Mouse (Mus musculus) common myeloid progenitor, adult 5-6 weeks (primary cell): ENCODE data around the gene Msrb3. TPM values are rescaled to one million over a fixed set of nuclear protein-coding genes. Genes with fewer than 3 reads are reported as not detected.
A peak's percentile ranks its signal among the peaks of the same experiment; 100 is the strongest.

Source experiments
- ATAC-seq: replicated peaks from 2 replicates; pipeline ENCODE4 v1.8.0; 2016; ENCODE audit warnings: low read depth, mild to moderate bottlenecking, moderate TSS enrichment, inconsistent platforms; ENCODE audit not compliant: poor library complexity, severe bottlenecking
- total RNA-seq: library from RNA; stranded (forward); fragments of 200-1000, 187-1606 nt; gene quantifications from 2 replicates; pipeline ENCODE4 v1.2.3, GENCODE M21; 2017

Gene Msrb3
- total RNA-seq, 1 experiment from 2014 or later: 4.8 TPM

DNA sequence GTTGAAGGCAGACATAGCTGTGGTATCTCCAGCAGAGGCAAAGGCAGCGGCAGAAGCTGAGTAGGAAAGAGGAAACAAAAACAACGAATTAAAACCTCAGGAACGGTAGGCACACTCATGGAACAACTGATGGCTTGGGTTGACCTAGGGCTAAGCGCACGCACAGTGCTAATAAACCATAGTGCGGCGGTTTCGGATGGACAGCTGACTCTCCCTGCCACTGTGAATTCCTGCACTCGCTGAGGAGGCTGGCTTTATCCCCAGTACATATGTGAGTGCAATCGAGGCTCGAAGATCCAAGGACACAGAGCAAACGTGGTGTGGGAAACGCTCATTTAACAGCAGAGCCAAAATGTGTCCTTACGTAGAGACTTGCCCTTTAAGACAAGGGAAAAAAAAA lies 27.8 kb downstream of the Msrb3 start:
- no peak for ATAC-seq

DNA sequence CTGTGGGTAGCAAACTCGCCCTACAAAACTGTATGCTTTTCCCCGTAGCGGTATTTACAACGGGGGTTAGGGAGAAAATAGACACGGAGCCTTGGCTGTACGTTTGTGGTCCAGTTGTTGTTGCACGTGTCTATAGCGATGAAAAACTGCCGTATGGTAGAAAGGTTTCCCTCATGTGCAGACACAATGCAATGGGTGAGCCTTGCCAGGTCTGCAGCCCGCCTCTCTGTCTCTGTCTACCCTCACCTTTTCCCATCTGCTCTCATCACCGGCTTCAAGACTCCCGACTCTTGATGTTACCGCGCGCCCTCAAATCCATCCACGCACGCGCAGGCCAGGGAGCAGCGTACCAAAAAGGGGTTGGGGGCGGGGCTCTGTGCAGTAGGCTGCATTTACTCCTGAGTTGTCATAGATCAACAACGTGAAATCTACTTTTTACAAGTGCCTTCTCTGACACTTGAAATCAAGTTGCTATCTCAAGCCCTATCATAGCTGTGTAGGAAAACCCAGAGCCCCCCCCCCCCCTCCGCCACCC lies 29.6 kb downstream of the Msrb3 start:
- ATAC-seq: no peak

DNA sequence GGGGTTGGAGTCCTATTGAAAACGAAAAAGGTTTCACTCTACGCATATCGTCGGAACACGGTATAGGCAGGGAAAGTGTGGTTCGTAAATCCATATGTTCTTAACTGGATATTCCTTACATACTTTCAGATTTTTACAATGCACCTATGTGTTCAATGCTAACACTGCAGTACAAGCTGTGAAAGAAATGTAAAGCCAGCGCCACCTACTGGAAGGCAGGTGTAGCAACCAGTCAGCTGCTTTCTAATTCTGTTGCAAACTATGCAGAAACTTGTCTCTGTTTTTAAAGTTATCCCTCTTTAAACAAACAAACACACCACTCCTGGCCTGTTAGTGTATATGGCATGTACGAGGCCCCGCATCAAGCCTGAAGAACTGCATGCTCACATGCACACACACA lies 34.5 kb downstream of the Msrb3 start:
- ATAC-seq: peak; percentile 84

DNA sequence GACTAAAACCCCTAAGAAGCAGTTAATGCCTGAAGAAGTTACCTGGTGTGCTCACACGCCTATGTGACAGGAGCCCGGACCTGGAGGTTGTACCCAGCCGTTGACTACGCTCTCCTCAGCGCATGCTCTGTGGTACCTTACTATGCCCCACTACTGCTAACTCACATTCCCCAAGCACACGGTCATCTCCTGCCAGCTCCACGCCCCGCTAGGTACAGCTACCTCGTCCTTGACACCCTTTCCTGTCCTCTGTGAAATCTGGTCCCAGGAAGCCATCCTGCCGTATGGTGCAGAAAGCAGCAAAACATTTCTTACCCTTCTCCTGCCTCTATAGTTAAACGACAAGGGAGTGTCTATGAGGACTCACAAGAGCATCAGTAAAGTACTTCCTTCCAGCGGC lies 37.2 kb downstream of the Msrb3 start:
- no peak for ATAC-seq

- no peak for ATAC-seq
Measured at GRCm38 (mm10) chr10:120861194-120861593, 37.7 kb downstream of the Msrb3 start.

DNA sequence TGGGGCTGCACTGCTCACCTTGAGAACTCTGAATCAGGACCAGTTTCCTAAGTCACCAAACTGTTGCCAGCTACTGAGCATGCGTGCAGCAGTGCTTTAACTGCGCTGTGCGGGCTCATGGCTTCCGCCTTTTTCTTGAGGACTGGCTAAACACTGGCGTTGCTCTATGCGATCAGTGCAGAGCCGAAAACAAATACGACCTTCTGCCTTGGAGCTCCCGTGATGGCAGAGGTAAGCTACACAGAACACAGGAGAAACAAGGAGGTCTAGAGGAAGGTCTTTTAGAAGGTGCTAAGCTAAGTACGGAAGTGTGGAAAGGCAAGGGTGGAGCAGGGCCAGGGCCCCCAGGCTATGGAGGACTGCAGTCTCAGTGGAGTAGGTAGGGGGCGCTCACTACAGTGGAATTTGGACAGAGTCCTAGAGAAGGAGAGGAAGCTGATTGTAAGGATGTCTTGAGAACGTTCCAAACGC lies 41.3 kb downstream of the Msrb3 start:
- peak; percentile 98 for ATAC-seq

- no peak for ATAC-seq
Measured at GRCm38 (mm10) chr10:120854329-120854728, 44.6 kb downstream of the Msrb3 start.

GRCm38 (mm10) chr10:120853816-120854215 lies 45.1 kb downstream of the Msrb3 start:
- ATAC-seq: no peak

GRCm38 (mm10) chr10:120851196-120851781 lies 47.6 kb downstream of the Msrb3 start:
- no peak for ATAC-seq

GRCm38 (mm10) chr10:120850391-120851195 lies 48.3 kb downstream of the Msrb3 start:
- ATAC-seq: no peak

DNA sequence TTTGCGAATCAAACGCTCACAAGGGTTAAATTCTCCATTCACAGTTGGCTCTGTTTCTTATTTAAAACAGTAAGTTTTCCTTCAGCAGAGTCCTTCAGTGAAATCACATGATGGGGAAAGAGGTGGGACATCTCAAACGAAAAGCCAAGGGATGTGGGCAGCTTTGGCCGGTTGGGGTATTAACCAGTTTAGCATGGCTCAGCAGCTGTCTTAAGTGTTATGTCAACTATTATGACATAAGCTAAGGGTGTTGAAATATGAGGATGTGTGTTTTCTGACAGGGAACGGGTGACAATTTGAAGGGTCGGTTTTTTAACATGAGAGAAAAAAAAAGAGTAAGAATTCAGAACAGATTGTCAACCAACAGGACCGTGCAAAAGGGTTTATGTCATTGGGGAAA lies 50.2 kb downstream of the Msrb3 start:
- ATAC-seq: peak; percentile 77

GRCm38 (mm10) chr10:120847785-120848184 lies 51.1 kb downstream of the Msrb3 start:
- ATAC-seq: peak; percentile 73; the same call in 1 of the 2 replicates

DNA sequence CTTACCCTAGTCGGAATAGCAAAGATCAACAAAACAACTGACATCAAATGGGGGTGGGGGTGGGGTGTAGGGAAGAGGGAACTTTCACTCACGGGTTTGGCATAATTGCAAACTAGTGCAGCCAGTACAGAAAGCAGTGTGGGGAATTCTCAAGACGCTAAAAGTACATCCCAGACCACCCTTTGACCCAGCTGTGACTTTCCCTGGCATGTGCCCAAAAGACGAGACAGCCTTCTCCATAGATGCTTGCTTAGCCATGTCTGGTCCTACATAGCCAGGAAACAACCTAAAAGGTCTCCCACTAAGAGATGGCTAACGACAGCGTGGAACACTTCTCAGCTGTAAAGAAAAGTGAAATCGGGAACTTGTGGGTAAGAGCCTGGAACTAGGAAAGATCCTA lies 58.9 kb downstream of the Msrb3 start:
- ATAC-seq: no peak

DNA sequence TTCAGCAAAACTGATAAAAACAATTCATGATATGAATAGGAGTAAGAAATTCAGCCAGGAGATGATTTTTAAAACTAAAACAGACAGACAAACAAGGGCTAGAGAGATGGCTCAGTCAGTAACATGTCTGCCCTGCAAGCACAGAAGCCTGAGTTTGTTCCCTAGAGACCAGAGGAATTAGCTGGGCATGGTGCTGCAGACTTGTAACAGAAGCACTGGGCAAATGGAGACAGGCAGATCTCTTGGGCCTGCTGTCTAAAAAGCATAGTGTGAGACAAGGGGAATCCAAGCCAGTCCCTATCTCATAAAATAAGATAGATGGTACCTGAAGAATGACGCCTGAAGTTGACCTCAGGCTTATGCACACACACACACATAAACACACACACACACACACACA lies 64.4 kb downstream of the Msrb3 start:
- ATAC-seq: no peak

DNA sequence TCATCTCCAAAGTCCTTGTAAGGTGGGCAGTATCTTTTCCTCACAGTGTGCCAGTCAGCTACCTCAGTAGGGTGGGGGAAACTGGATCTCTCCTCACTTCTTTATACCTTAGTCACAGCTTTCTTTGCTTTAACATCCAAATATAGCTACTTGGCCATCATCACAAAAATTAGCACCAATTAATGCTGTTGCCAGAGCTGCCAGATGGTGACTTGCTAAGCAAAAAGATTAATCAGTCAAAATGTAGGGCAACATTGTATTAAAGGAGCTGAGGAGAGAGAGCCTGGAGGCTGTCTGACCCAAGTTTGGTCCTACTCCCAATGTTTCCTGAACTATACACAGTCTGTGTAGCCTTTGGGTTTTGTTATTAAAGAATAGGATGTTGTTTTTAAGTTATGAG lies 65.1 kb downstream of the Msrb3 start:
- no peak for ATAC-seq

- ATAC-seq: no peak
Measured at GRCm38 (mm10) chr10:120827761-120828160, 71.1 kb downstream of the Msrb3 start.

- peak; percentile 92 for ATAC-seq
Measured at GRCm38 (mm10) chr10:120826795-120827669, 71.9 kb downstream of the Msrb3 start.

DNA sequence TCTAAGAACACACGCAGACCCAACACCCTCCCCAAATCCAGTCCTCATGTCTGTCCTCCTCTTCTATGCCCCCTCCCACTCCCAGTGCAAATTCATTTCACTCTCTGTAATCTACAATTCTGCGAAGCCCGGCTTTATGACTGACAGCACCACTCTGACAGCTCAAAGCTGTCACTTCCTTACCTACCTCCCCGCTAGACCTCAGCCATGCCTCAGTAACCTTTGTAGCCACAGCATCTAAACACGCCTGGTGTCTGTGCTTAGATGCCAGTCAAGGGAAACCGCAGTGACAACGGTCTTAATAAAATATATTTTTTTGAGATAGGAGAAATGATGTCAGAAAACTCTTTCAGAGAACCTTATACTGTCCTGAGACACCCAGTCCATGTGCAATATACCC lies 72.5 kb downstream of the Msrb3 start:
- peak; percentile 73 for ATAC-seq

DNA sequence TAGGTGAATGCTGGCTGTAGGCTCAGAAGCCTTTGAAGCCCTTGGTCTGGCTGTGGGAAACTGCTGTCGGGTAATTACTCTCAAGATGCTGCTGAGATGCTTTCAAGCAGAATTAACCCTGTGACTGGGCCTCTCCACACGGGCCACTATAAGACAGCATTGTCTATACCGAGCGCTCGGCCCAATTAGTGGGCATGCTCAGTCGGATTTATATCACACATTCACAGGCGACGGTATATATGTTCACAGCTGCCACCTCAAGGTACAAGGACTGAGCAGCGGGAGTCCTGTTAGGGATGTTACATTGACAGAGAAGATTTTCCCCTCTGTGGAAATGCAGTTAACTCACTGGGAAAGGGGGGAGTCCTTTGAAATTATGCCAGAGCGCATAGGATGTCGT lies 73.3 kb downstream of the Msrb3 start:
- ATAC-seq: no peak
